Mouse (Mus musculus) inflammation-experienced regulatory T-cells (primary cell): ENCODE data around the gene Olfr720. TPM values are rescaled to one million over a fixed set of nuclear protein-coding genes. Genes with fewer than 3 reads are reported as not detected.

Source experiments
- polyA plus RNA-seq, 2 experiments: library from polyadenylated mRNA; unstranded; fragments of 100-300 nt; shearing (Covaris generic); gene quantifications; one replicate each; pipeline ENCODE4 v1.2.1; 2017

The Olfr720 gene
- 1 to 10 TPM in 1 of 2 experiments, under 1 TPM in 1; 0.14 to 1.1 TPM for polyA plus RNA-seq

DNA sequence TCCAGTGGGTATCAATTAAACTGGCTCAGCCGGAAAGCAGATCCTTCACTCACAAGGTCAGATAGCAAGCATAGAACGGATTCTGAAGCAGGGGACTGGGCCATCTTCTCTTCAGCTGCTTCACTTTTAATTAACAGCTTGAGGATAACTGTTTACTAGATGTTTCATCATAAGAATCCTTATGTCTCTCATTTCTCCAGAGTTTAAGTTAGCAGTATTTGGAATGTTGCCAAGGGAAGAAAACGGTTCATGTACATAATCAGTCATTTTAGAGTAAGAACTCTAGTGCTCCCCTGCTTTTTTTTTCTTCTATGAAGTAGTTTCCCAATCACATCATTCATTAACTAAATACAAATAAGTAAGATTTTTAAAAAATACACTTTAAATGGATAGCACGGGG, at the start of gene Olfr720:
Olfr720 (minus strand) TSS at position 101 of the 400 bp plus-strand sequence.

Other genes with a start within 250 kb of the Olfr720 start
- gene Atxn7, start 225.4 kb downstream of the Olfr720 start, polyA plus RNA-seq: 10 to 100 TPM; 28.7 to 32.7 TPM
- 100 to 1,000 TPM; 148 to 161 TPM for gene Thoc7, start 225.0 kb downstream of the Olfr720 start, polyA plus RNA-seq
- 100 to 1,000 TPM; 124 to 181 TPM for gene Psmd6, start 65.9 kb downstream of the Olfr720 start, polyA plus RNA-seq
- 1 to 10 TPM in 1 of 2 experiments, under 1 TPM in 1; 0.35 to 1.4 TPM for gene Olfr31, start 136.0 kb upstream of the Olfr720 start, polyA plus RNA-seq
- 10 to 100 TPM in 1 of 2 experiments, 1 to 10 TPM in 1; 8.4 to 20.6 TPM for gene Il3ra, start 159.4 kb upstream of the Olfr720 start, polyA plus RNA-seq
- not detected for gene Olfr721-ps1, start 214.5 kb upstream of the Olfr720 start, polyA plus RNA-seq